Mouse (Mus musculus) forebrain, postnatal 0 days (tissue): ENCODE measurements around the gene Btrc. TPM values are rescaled to one million over a fixed set of nuclear protein-coding genes. Genes with fewer than 3 reads are reported as not detected.
"Not testable (repeated sequence)": the region's sequence is repeated elsewhere in the genome, so short reads cannot be mapped to it uniquely, and the experiment has no call there.

Experiments
- ATAC-seq: fragments of 200-750 bp; cut with Nextera tagmentation; 2 replicates; pipeline ENCODE4 v1.8.0; 2017; ENCODE audit warnings: mild to moderate bottlenecking, moderate library complexity
- DNase-seq: peaks from one replicate; pipeline ENCODE4 v3.0.0-alpha.2; 2015
- H3K27ac ChIP-seq: fragments of 300-500 bp; sonication (generic); 2 replicates; pipeline ENCODE4 v1.5.1; 2014; ENCODE audit warnings: low read depth, mild to moderate bottlenecking, antibody characterized with exemption, low read length, moderate library complexity, mixed read lengths
- H3K27me3 ChIP-seq: fragments of 300-500 bp; sonication (generic); 2 replicates; pipeline ENCODE4 v1.6.1; 2014; ENCODE audit warnings: mild to moderate bottlenecking, low read length, mixed read lengths; ENCODE audit not compliant: insufficient read depth
- H3K36me3 ChIP-seq: fragments of 300-500 bp; sonication (generic); 2 replicates; pipeline ENCODE4 v1.6.1; 2014; ENCODE audit warnings: mild to moderate bottlenecking, moderate library complexity; ENCODE audit not compliant: insufficient read depth
- H3K4me1 ChIP-seq: fragments of 300-500 bp; sonication (generic); 2 replicates; pipeline ENCODE4 v1.6.1; 2014; ENCODE audit warnings: antibody characterized with exemption; ENCODE audit not compliant: insufficient read depth
- H3K4me2 ChIP-seq: fragments of 300-500 bp; sonication (generic); 2 replicates; pipeline ENCODE4 v1.6.1; 2014; ENCODE audit warnings: low read depth, mild to moderate bottlenecking, moderate library complexity
- H3K4me3 ChIP-seq: fragments of 300-500 bp; sonication (generic); 2 replicates; pipeline ENCODE4 v1.5.1; 2014; ENCODE audit warnings: low read depth, low read length, mixed read lengths
- H3K9ac ChIP-seq: fragments of 300-500 bp; sonication (generic); 2 replicates; pipeline ENCODE4 v1.6.1; 2014; ENCODE audit warnings: mild to moderate bottlenecking
- H3K9me3 ChIP-seq: fragments of 300-500 bp; sonication (generic); 2 replicates; pipeline ENCODE4 v1.6.1; 2016; ENCODE audit warnings: low read length
- CTCF ChIP-seq: sonication (generic); IDR thresholded peaks from 2 replicates; pipeline ENCODE4 v1.5.1; 2016; ENCODE audit warnings: antibody characterized with exemption, control low read depth, low read depth
- WGBS: fragments of 180-500 bp; shearing (Covaris S2); extraction: QIAGEN DNeasy Blood & Tissue Kit; methylation state at CpG from one replicate; pipeline ENCODE4 v1.1.7; 2014; 5-methylcytosine and 5-hydroxymethylcytosine counted together
- polyA plus RNA-seq: library from polyadenylated mRNA; unstranded; fragments of >200 nt; fragmentation: Nextera tagmentation; extraction: Ambion mirVana; gene quantifications from 2 replicates; pipeline ENCODE4 v1.2.1, GENCODE M21; 2015
- total RNA-seq: library from RNA; depleted of rRNA; stranded (reverse); fragments of >200 nt; gene quantifications from 2 replicates; pipeline ENCODE4 v1.2.3, GENCODE M21; 2014

Gene Btrc
- total and polyA plus RNA-seq, 2 experiments from 2014 or later: 46.9 to 64.7 TPM

GRCm38 (mm10) chr19:45343941-45344340 lies 19.6 kb upstream of the Btrc start:
- no peak for ATAC-seq
- 64% methylated on average over 5 of the region's 5 CpGs for WGBS
- Histone ChIP-seq H3K4me3 (no peak overlapping the region), H3K9ac (no peak overlapping the region), H3K27me3 (no peaks in the 10 kb centered on the region), H3K4me2 (no peak overlapping the region), H3K4me1 (no peaks in the 10 kb centered on the region), H3K27ac (no peak overlapping the region), H3K9me3 (no peaks in the 10 kb centered on the region), H3K36me3 (no peaks in the 10 kb centered on the region)
- TF ChIP-seq CTCF: no peak
- DNase-seq: no peak

GRCm38 (mm10) chr19:45348188-45348587 lies 15.3 kb upstream of the Btrc start:
- no peaks in the 10 kb centered on the region for H3K27me3 ChIP-seq
- H3K9ac ChIP-seq: no peak overlapping the region
- ATAC-seq: no peak
- DNase-seq: no peak
- no peaks in the 10 kb centered on the region for H3K9me3 ChIP-seq
- 71% methylated on average over 4 of the region's 4 CpGs for WGBS
- TF ChIP-seq CTCF: no peak
- no peak overlapping the region for H3K4me3 ChIP-seq
- H3K4me1 ChIP-seq: no peaks in the 10 kb centered on the region
- no peaks in the 10 kb centered on the region for H3K36me3 ChIP-seq
- H3K27ac ChIP-seq: no peak overlapping the region
- no peak overlapping the region for H3K4me2 ChIP-seq

- H3K4me2 ChIP-seq: no peak overlapping the region
- DNase-seq (no peak), ATAC-seq (no peak)
- no peaks in the 10 kb centered on the region for H3K9me3 ChIP-seq
- H3K27me3 ChIP-seq: no peaks in the 10 kb centered on the region
- 61% methylated on average over 12 of the region's 12 CpGs for WGBS
- no peak overlapping the region for H3K27ac ChIP-seq
- TF ChIP-seq CTCF: no peak
- no peak overlapping the region for H3K4me3 ChIP-seq
- no peaks in the 10 kb centered on the region for H3K36me3 ChIP-seq
- H3K9ac ChIP-seq: no peak overlapping the region
- H3K4me1 ChIP-seq: no peaks in the 10 kb centered on the region
Measured at GRCm38 (mm10) chr19:45350456-45350855, 13.1 kb upstream of the Btrc start.

GRCm38 (mm10) chr19:45352706-45353105 lies 10.8 kb upstream of the Btrc start:
- WGBS: 90% methylated on average over 7 of the region's 7 CpGs
- H3K4me3 ChIP-seq, DNase-seq, H3K9ac ChIP-seq, H3K27me3 ChIP-seq, ATAC-seq, H3K4me1 ChIP-seq, H3K4me2 ChIP-seq, H3K36me3 ChIP-seq, H3K9me3 ChIP-seq, H3K27ac ChIP-seq: not testable (repeated sequence)

GRCm38 (mm10) chr19:45355678-45356077 lies 7.9 kb upstream of the Btrc start:
- DNase-seq (no peak), ATAC-seq (no peak)
- H3K9ac ChIP-seq: no peak overlapping the region
- no peaks in the 10 kb centered on the region for H3K36me3 ChIP-seq
- 82% methylated on average over 6 of the region's 6 CpGs for WGBS
- H3K4me1 ChIP-seq: no peaks in the 10 kb centered on the region
- H3K9me3 ChIP-seq: no peaks in the 10 kb centered on the region
- H3K27ac ChIP-seq: no peak overlapping the region
- H3K4me3 ChIP-seq: no peak overlapping the region
- no peak overlapping the region for H3K4me2 ChIP-seq
- no peaks in the 10 kb centered on the region for H3K27me3 ChIP-seq
- TF ChIP-seq CTCF: no peak

- not testable (repeated sequence) for H3K27ac ChIP-seq, H3K9ac ChIP-seq, DNase-seq, ATAC-seq, H3K4me1 ChIP-seq, H3K27me3 ChIP-seq, H3K4me3 ChIP-seq, H3K36me3 ChIP-seq, H3K9me3 ChIP-seq, H3K4me2 ChIP-seq
- 73% methylated on average over 6 of the region's 6 CpGs for WGBS
Measured at GRCm38 (mm10) chr19:45356868-45357267, 6.7 kb upstream of the Btrc start.

- TF ChIP-seq CTCF: no peak
- ATAC-seq (no peak), DNase-seq (no peak)
- no peak overlapping the region for H3K27ac ChIP-seq
- H3K27me3 ChIP-seq: no peaks in the 10 kb centered on the region
- H3K4me3 ChIP-seq: no peak overlapping the region
- H3K9ac ChIP-seq: no peak overlapping the region
- H3K9me3 ChIP-seq: no peaks in the 10 kb centered on the region
- peaks cover 8% of the 10 kb centered on the region; the same call in 1 of the 2 replicates for H3K4me1 ChIP-seq
- no peak overlapping the region for H3K4me2 ChIP-seq
- H3K36me3 ChIP-seq: no peaks in the 10 kb centered on the region
Measured at GRCm38 (mm10) chr19:45360486-45360885, 3.0 kb upstream of the Btrc start.

- DNase-seq: peak; percentile 78
- peak overlapping the region; percentile 95 for H3K27ac ChIP-seq
Measured at GRCm38 (mm10) chr19:45363933-45364391, 428 bp downstream of the Btrc start.

More at GRCm38 (mm10) chr19:45363933-45364391, 428 bp downstream of the Btrc start:
- no peaks in the 10 kb centered on the region for H3K27me3 ChIP-seq
- WGBS: 3% methylated on average over 20 of the region's 20 CpGs
- H3K36me3 ChIP-seq: peaks cover 4% of the 10 kb centered on the region; the same call in 1 of the 2 replicates
- H3K4me1 ChIP-seq: peaks cover 8% of the 10 kb centered on the region; the same call in 1 of the 2 replicates
- peak overlapping the region; percentile 94 for H3K4me3 ChIP-seq
- H3K4me2 ChIP-seq: peak overlapping the region; percentile 78
- H3K9ac ChIP-seq: peak overlapping the region; percentile 81
- H3K9me3 ChIP-seq: no peaks in the 10 kb centered on the region
- TF ChIP-seq CTCF: peak; percentile 50
- ATAC-seq: peak; percentile 74
